Mouse (Mus musculus) bone marrow, adult 2 months (tissue): ENCODE results near the gene Fam234a.

Experiments
- CTCF ChIP-seq: fragments of 200-500 bp; IDR thresholded peaks from 2 replicates; pipeline ENCODE4 v1.5.1; 2011; ENCODE audit warnings: low read length, control low read depth; ENCODE audit not compliant: control insufficient read depth, insufficient read depth
- POLR2A ChIP-seq: fragments of 200-500 bp; IDR thresholded peaks from 2 replicates; pipeline ENCODE4 v1.6.1; 2011; ENCODE audit warnings: low read depth, mild to moderate bottlenecking, control low read depth, low read length, borderline replicate concordance; ENCODE audit not compliant: control insufficient read depth

DNA sequence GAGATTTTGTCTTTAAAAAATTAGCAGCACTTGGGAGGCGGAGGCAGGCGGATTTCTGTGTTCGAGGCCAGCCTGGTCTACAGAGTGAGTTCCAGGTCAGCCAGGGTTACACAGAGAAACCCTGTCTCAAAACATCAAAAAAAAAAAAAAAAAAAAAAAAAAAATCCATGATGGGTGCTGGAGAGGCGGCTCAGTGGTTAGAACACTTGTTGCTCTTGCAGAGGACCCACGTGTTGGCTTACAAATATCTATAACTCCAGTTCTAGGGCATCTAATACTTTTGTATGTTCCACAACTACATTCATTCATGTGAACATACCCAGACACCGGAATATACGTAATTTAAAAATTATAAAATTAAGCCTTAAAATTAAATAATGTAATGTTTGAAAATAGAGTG lies 11.3 kb upstream of the Fam234a start:
- TF ChIP-seq CTCF (no peak), POLR2A (no peak)
